Mouse (Mus musculus) midbrain, embryonic 16.5 days (tissue): Measurements from ENCODE around the gene Dll3. TPM values are rescaled to one million over a fixed set of nuclear protein-coding genes. Genes with fewer than 3 reads are reported as not detected.

Experiments
- ATAC-seq: fragments of 200-750 bp; cut with Nextera tagmentation; 2 replicates; pipeline ENCODE4 v1.8.0; 2017; ENCODE audit warnings: moderate TSS enrichment
- H3K27ac ChIP-seq: fragments of 300-500 bp; sonication (generic); 2 replicates; pipeline ENCODE4 v1.5.1; 2014; ENCODE audit warnings: mild to moderate bottlenecking, low read length, mixed read lengths
- H3K27me3 ChIP-seq: fragments of 300-500 bp; sonication (generic); 2 replicates; pipeline ENCODE4 v1.6.1; 2014; ENCODE audit warnings: low read depth, low read length, mixed read lengths; ENCODE audit not compliant: control insufficient read depth, insufficient read depth
- H3K36me3 ChIP-seq: fragments of 300-500 bp; sonication (generic); 2 replicates; pipeline ENCODE4 v1.6.1; 2014; ENCODE audit warnings: mild to moderate bottlenecking, low read length, moderate library complexity, mixed read lengths; ENCODE audit not compliant: control insufficient read depth, insufficient read depth
- H3K4me1 ChIP-seq: fragments of 300-500 bp; sonication (generic); 2 replicates; pipeline ENCODE4 v1.6.1; 2014; ENCODE audit warnings: mild to moderate bottlenecking, low read length, mixed read lengths; ENCODE audit not compliant: control insufficient read depth, insufficient read depth
- H3K4me2 ChIP-seq: fragments of 300-500 bp; sonication (generic); 2 replicates; pipeline ENCODE4 v1.6.1; 2014; ENCODE audit warnings: mild to moderate bottlenecking, low read length, mixed read lengths
- H3K4me3 ChIP-seq: fragments of 300-500 bp; sonication (generic); 2 replicates; pipeline ENCODE4 v1.5.1; 2014; ENCODE audit warnings: low read depth, mild to moderate bottlenecking, low read length, moderate library complexity, mixed read lengths
- H3K9ac ChIP-seq: fragments of 300-500 bp; sonication (generic); 2 replicates; pipeline ENCODE4 v1.6.1; 2014; ENCODE audit warnings: low read depth, low read length, mixed read lengths
- H3K9me3 ChIP-seq: fragments of 300-500 bp; sonication (generic); replicated peaks from 2 replicates; pipeline ENCODE4 v1.6.1; 2014; ENCODE audit warnings: mild to moderate bottlenecking, low read length, mixed read lengths; ENCODE audit not compliant: control insufficient read depth, poor library complexity, severe bottlenecking
- WGBS: fragments of 180-500 bp; shearing (Covaris S2); extraction: QIAGEN DNeasy Blood & Tissue Kit; methylation state at CpG from one replicate; pipeline ENCODE4 v1.1.7; 2014; 5-methylcytosine and 5-hydroxymethylcytosine counted together
- polyA plus RNA-seq: library from polyadenylated mRNA; unstranded; fragments of >200 nt; fragmentation: Nextera tagmentation; extraction: Ambion mirVana; gene quantifications from 2 replicates; pipeline ENCODE4 v1.2.1, GENCODE M21; 2015

Dll3 gene
- polyA plus RNA-seq, 1 experiment from 2014 or later: 16.5 TPM

DNA sequence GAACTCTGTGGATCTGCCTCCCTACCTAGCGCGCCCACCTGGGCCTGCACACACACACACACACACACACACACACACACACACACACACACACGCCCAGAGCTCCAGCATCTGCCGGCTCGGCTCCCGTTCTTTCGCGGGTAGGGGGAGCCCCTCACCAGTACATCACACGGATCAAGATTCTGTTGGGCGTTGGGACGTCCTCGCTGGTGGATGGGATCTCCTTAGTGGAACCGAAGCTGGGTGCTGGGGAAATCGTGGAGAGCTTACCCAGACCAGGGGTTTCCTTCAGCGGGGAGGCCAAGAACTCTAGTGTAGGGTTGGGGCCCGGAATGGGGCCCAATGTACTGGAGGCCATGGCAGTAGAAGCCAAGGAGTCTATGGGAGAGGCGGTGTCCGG, 11.9 kb downstream of the Dll3 start:
- no peak; the same call in 1 of the 2 replicates for ATAC-seq
- Histone ChIP-seq H3K4me3 (peak overlapping the region; percentile 22), H3K27me3 (peaks cover 20% of the 10 kb centered on the region), H3K27ac (no peak overlapping the region), H3K36me3 (no peaks in the 10 kb centered on the region), H3K4me1 (peaks cover 5% of the 10 kb centered on the region; the same call in 1 of the 2 replicates), H3K9me3 (no peaks in the 10 kb centered on the region), H3K4me2 (peak overlapping the region; percentile 59), H3K9ac (peak overlapping the region; percentile 44; the same call in 1 of the 2 replicates)
- 0% methylated on average over 15 of the region's 18 CpGs for WGBS

DNA sequence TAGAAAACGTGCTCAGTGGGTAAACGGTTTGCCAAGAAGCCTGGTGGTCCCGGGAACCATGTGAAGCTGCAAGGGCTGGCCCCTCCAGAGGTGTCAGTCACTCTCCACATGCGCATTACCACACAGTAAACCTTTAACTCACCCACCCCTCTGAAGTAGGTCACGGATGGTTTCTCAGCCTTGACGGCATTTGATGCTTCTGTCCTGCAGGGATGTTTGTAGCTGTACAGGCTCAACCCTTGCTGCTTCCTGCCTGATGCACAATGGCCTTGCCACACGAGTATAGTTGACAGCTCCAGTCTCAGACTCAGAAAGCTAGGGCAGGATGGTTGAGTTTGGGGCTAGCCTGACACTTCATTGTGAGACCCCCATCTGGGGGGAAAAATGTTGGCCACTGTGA, 21.4 kb downstream of the Dll3 start:
- H3K4me2 ChIP-seq: no peak overlapping the region
- H3K27me3 ChIP-seq: no peaks in the 10 kb centered on the region
- H3K4me1 ChIP-seq: peaks cover 13% of the 10 kb centered on the region
- ATAC-seq: no peak
- H3K27ac ChIP-seq: no peak overlapping the region
- no peak overlapping the region for H3K9ac ChIP-seq
- WGBS: 81% methylated on average over 7 of the region's 7 CpGs
- H3K4me3 ChIP-seq: no peak overlapping the region
- peaks cover 4% of the 10 kb centered on the region for H3K36me3 ChIP-seq
- no peaks in the 10 kb centered on the region for H3K9me3 ChIP-seq

DNA sequence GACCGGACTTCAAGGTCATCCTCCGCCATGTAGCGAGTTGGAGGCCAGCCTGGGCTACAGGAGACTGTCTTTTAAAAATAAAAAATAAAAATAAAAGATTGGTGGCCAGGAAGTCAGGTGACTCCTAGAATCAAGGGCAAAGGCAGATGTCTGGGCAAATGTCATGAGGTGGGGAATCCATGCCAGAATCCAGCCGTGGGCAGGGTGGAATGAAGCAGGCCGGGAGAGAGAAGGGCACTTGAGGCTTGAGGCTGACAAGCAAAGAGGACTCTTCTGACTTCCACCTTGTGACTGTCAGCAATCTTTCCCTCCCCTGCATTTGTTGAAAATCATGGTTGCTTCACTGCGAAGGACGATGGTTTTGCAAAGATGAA, 23.8 kb downstream of the Dll3 start:
- ATAC-seq: peak; percentile 6; the same call in 1 of the 2 replicates
- Histone ChIP-seq H3K27me3 (no peaks in the 10 kb centered on the region), H3K9ac (peak overlapping the region; percentile 89), H3K27ac (peak overlapping the region; percentile 85), H3K4me2 (peak overlapping the region; percentile 60), H3K4me3 (peak overlapping the region; percentile 67), H3K36me3 (peaks cover 4% of the 10 kb centered on the region), H3K9me3 (no peaks in the 10 kb centered on the region), H3K4me1 (peaks cover 13% of the 10 kb centered on the region)
- WGBS: 86% methylated on average over 7 of the region's 7 CpGs

DNA sequence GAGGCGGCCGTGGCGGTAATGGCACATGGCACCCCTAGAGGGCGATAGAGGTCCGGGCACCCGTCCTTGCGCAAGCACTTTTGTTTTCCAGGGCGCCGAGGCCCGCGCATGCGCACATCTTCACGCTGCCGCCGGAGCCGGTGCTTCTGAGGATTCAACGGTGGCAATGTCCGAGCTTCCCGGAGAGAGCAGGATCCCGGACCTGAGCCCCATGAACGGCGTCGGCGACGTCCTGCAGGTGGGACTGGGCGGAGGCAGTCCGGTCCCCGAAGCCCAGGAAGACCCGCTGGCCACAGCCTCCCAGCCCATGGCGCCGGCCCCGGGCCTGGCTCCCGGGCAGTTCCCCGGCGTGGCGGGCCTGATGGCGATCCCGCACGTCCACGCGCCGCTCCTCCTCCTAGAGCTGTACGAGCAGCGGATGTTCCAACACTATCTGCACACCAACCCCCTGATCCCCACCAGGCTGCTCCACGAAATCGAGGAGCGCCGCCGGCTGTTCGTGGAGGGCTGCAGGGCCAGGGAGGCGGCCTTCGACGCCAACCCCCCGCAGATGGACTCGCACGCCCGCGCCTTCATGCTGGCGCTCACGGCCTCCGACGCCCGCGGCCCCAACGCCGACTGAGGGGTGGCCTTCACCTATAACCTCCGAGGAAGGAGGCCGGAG, 24.3 kb downstream of the Dll3 start, which contains the start of gene Eid2b:
Eid2b (plus strand) TSS at position 125 of the 664 bp plus-strand sequence.
- peak within 1 kb of the TSS; percentile 60 for H3K4me2 ChIP-seq
- H3K4me3 ChIP-seq: peak within 1 kb of the TSS; percentile 67
- H3K27ac ChIP-seq: peak within 1 kb of the TSS; percentile 85
- WGBS: 2% methylated on average over 67 of the region's 68 CpGs
- peak; percentile 77 for ATAC-seq
- no peaks in the 10 kb centered on the region for H3K27me3 ChIP-seq
- peaks cover 4% of the 10 kb centered on the region for H3K36me3 ChIP-seq
- H3K9me3 ChIP-seq: no peaks in the 10 kb centered on the region
- peaks cover 13% of the 10 kb centered on the region for H3K4me1 ChIP-seq
- H3K9ac ChIP-seq: peak within 1 kb of the TSS; percentile 89

DNA sequence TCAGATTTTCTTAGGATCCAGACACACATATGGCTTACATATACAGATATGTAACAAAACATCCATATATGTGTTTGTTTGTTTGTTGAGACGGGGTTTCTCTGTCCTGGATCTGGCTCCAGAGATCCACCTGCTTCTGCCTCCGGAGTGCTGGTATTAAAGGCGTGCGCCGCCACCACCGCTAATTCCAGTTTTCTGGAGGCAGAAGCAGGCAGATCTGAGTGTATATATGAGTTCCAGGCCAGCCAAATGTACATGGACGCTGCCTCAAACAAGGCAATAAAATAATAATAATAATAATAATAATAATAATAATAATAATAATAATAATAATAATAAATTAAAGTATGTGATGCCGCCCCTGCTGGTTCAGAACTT, 24.8 kb downstream of the Dll3 start:
- ATAC-seq: peak; percentile 37; the same call in 1 of the 2 replicates
- Histone ChIP-seq H3K36me3 (peaks cover 4% of the 10 kb centered on the region), H3K9me3 (no peaks in the 10 kb centered on the region), H3K4me3 (no peak overlapping the region; the same call in 1 of the 2 replicates), H3K27me3 (no peaks in the 10 kb centered on the region), H3K9ac (0 out of 2 replicates have a peak overlapping the region, but pooled peaks have one; percentile 89), H3K27ac (no peak overlapping the region), H3K4me2 (no peak overlapping the region), H3K4me1 (peaks cover 13% of the 10 kb centered on the region)
- 62% methylated on average over 8 of the region's 8 CpGs for WGBS

DNA sequence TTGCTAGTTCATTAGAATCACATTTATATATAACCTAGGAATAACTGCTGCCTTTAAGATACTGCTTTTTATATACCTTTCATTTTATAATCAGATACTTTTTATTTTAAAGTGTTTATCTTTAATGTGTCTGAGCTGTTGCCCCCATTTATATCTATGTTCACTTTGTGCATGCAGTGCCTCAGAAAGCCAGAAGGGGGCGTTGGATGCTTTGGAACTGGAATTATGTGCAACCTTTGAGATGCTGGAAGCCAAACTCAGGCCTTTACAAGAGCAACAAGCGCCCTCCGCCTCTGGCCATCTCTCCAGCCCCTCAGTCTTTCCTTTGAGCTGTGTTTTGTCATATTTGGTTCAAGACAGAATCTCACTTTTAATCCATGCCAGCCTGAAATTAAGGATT, 30.3 kb downstream of the Dll3 start:
- no peak overlapping the region for H3K9ac ChIP-seq
- peaks cover 13% of the 10 kb centered on the region for H3K4me1 ChIP-seq
- no peak for ATAC-seq
- 67% methylated on average over 3 of the region's 3 CpGs for WGBS
- no peaks in the 10 kb centered on the region; the same call in 1 of the 2 replicates for H3K36me3 ChIP-seq
- H3K4me3 ChIP-seq: no peak overlapping the region
- no peaks in the 10 kb centered on the region for H3K9me3 ChIP-seq
- no peak overlapping the region for H3K27ac ChIP-seq
- H3K4me2 ChIP-seq: no peak overlapping the region
- no peaks in the 10 kb centered on the region for H3K27me3 ChIP-seq

DNA sequence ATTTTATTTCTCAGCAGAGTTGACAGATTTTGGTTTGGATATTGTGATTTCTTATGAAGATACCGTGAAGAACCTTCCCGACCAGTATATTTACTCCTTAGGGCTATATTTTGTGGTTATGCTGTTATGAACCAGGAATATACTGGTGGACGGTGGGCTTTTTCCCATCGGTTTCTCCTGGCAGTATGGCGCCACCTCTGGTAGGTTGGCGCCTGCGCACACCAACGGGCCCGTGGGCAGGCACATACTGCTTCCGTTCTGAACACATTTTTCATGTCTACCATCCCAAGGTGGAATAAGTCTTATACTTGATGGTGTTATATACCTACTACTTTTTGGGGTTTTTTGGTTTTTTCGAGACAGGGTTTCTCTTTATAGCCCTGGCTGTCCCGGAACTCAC, 32.7 kb downstream of the Dll3 start:
- WGBS: 92% methylated on average over 12 of the region's 12 CpGs
- Histone ChIP-seq H3K4me3 (no peak overlapping the region), H3K4me1 (peaks cover 13% of the 10 kb centered on the region), H3K9ac (no peak overlapping the region), H3K4me2 (peak overlapping the region; percentile 78; the same call in 1 of the 2 replicates), H3K36me3 (no peaks in the 10 kb centered on the region; the same call in 1 of the 2 replicates), H3K27ac (no peak overlapping the region), H3K9me3 (no peaks in the 10 kb centered on the region), H3K27me3 (no peaks in the 10 kb centered on the region)
- ATAC-seq: no peak

DNA sequence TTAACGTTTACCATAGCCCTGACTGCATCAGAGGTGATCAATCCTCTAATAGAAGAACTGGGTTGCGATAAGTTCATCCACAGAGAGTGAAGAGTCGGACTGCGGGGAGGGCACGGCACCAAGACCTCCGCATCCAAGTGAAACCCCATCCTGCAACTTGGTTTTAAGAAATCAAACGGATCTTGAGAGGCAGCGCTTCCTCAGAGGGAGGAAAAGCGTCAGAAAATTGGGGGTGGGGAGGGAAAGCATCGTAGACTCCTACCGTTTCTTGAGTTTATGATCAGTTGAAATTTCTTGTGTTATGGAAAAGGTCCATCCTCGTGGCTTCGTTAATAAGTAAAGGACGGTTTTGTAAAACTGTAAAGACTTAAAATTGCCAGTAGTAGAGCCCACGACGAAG, 33.5 kb downstream of the Dll3 start:
- peak overlapping the region; percentile 78 for H3K4me2 ChIP-seq
- H3K9me3 ChIP-seq: no peaks in the 10 kb centered on the region
- 24% methylated on average over 16 of the region's 16 CpGs for WGBS
- H3K4me3 ChIP-seq: peak overlapping the region; percentile 70
- H3K27me3 ChIP-seq: no peaks in the 10 kb centered on the region
- peaks cover 13% of the 10 kb centered on the region for H3K4me1 ChIP-seq
- no peaks in the 10 kb centered on the region; the same call in 1 of the 2 replicates for H3K36me3 ChIP-seq
- peak overlapping the region; percentile 94 for H3K27ac ChIP-seq
- H3K9ac ChIP-seq: peak overlapping the region; percentile 90
- ATAC-seq: no peak

DNA sequence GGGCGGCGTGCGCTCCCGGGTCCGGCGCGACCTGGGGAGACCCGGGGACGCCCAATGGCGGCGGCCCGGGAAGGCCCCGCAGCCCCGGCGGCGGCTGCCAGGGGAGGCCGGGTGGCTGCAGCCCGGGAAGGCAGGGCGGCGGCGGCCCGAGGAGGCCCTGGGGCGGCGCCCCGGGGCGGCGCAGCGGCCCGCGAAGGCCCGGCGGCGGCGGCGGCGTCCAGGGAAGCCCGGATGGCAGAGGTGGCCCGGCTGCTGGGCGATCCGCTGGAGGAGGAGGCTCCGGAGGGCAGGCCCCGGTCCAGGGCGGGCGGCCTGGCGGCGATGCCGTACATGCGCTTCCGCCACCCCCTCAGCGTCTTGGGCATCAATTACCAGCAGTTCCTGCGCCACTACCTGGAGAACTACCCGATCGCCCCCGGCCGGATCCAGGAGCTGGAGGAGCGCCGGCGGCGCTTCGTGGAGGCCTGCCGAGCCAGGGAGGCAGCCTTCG, 34.0 kb downstream of the Dll3 start:
- peak overlapping the region; percentile 78 for H3K4me2 ChIP-seq
- H3K4me3 ChIP-seq: peak overlapping the region; percentile 70
- H3K9me3 ChIP-seq: no peaks in the 10 kb centered on the region
- H3K36me3 ChIP-seq: no peaks in the 10 kb centered on the region; the same call in 1 of the 2 replicates
- H3K27me3 ChIP-seq: no peaks in the 10 kb centered on the region
- under 1% methylated on average over 42 of the region's 62 CpGs for WGBS
- peak overlapping the region; percentile 90 for H3K9ac ChIP-seq
- peaks cover 13% of the 10 kb centered on the region for H3K4me1 ChIP-seq
- H3K27ac ChIP-seq: peak overlapping the region; percentile 94
- peak; percentile 80 for ATAC-seq
